Mouse (Mus musculus) hindbrain, embryonic 14.5 days (tissue): ENCODE results near the gene Derl2. TPM values are rescaled to one million over a fixed set of nuclear protein-coding genes. Genes with fewer than 3 reads are reported as not detected.

Experiments
- ATAC-seq: fragments of 200-750 bp; cut with Nextera tagmentation; 2 replicates; pipeline ENCODE4 v1.8.0; 2017; ENCODE audit warnings: moderate number of reproducible peaks, mild to moderate bottlenecking, moderate TSS enrichment, moderate library complexity; ENCODE audit not compliant: low FRiP score
- DNase-seq: peaks from one replicate; pipeline ENCODE4 v3.0.0-alpha.2; 2015; ENCODE audit warnings: low spot score
- H3K27ac ChIP-seq: fragments of 300-500 bp; sonication (generic); 2 replicates; pipeline ENCODE4 v1.5.1; 2014; ENCODE audit warnings: mild to moderate bottlenecking, moderate library complexity
- H3K27me3 ChIP-seq: fragments of 300-500 bp; sonication (generic); 2 replicates; pipeline ENCODE4 v1.6.1; 2014; ENCODE audit warnings: mild to moderate bottlenecking, low read length, mixed read lengths; ENCODE audit not compliant: control insufficient read depth, insufficient read depth
- H3K36me3 ChIP-seq: fragments of 300-500 bp; sonication (generic); replicated peaks from 2 replicates; pipeline ENCODE4 v1.6.1; 2014; ENCODE audit not compliant: control insufficient read depth, insufficient read depth
- H3K4me1 ChIP-seq: fragments of 300-500 bp; sonication (generic); replicated peaks from 2 replicates; pipeline ENCODE4 v1.6.1; 2014; ENCODE audit warnings: antibody characterized with exemption, low read length, mixed read lengths; ENCODE audit not compliant: control insufficient read depth, insufficient read depth
- H3K4me2 ChIP-seq: fragments of 300-500 bp; sonication (generic); replicated peaks from 2 replicates; pipeline ENCODE4 v1.6.1; 2014; ENCODE audit warnings: mild to moderate bottlenecking, moderate library complexity
- H3K4me3 ChIP-seq: fragments of 300-500 bp; sonication (generic); replicated peaks from 2 replicates; pipeline ENCODE4 v1.5.1; 2014; ENCODE audit warnings: mild to moderate bottlenecking, low read length
- H3K9ac ChIP-seq: fragments of 300-500 bp; sonication (generic); 2 replicates; pipeline ENCODE4 v1.6.1; 2014
- H3K9me3 ChIP-seq: fragments of 300-500 bp; sonication (generic); 2 replicates; pipeline ENCODE4 v1.6.1; 2016; ENCODE audit warnings: low read length; ENCODE audit not compliant: control insufficient read depth
- WGBS: fragments of 180-500 bp; shearing (Covaris S2); extraction: QIAGEN DNeasy Blood & Tissue Kit; methylation state at CpG from one replicate; pipeline ENCODE4 v1.1.7; 2014; 5-methylcytosine and 5-hydroxymethylcytosine counted together
- polyA plus RNA-seq: library from polyadenylated mRNA; unstranded; fragments of >200 nt; fragmentation: Nextera tagmentation; extraction: Ambion mirVana; gene quantifications from 2 replicates; pipeline ENCODE4 v1.2.1, GENCODE M21; 2014

Gene Derl2
- polyA plus RNA-seq, 1 experiment from 2014 or later = 30.2 TPM

DNA sequence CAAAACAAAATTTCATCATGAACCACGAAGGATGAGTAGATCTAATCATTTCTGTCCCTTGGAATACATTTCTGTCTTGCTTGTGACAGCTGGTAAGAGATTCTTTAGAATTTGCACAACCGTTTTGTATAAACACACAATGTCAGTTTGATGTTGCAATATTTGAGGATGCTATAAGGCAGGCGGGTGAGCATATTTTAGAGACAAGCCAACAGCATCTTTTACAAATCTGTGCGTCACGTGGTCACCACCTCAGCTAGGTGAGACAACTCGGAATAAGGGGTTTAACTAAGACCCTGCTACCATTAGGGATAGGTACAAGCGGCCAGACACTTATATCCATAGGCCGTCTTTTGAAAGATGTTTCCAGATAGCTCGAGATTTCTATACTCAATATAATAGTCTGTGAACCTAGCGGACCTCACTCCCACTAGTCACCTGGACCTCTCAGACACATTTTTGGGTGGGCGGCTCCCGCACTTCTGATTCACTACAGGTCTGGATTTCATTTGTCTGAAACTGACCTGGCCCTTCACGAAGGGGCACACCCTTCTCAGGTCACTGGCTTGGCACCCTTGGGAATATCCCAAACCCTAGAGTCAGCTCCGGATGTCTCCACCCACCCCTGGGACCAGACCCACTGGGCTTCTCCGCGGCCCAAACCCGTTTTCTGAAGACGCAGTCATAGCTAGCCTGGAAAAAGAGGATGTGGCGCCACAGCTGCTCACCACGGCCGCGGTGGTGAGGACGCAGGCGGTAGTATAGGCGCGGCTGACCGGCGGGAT lies 1.0 kb downstream of the Derl2 start:
- Histone ChIP-seq H3K9ac (peak overlapping the region; percentile 80), H3K4me1 (peaks cover 32% of the 10 kb centered on the region), H3K4me3 (peak overlapping the region; percentile 68), H3K9me3 (no peaks in the 10 kb centered on the region), H3K27ac (peak overlapping the region; percentile 76), H3K36me3 (peaks cover 12% of the 10 kb centered on the region), H3K4me2 (peak overlapping the region; percentile 68), H3K27me3 (no peaks in the 10 kb centered on the region)
- 7% methylated on average over 28 of the region's 28 CpGs for WGBS
- DNase-seq (peak; percentile 34), ATAC-seq (peak; percentile 29)

- no peak overlapping the region for H3K9ac ChIP-seq
- WGBS = 84% methylated on average over 1 of the region's 1 CpGs
- no peaks in the 10 kb centered on the region for H3K27me3 ChIP-seq
- DNase-seq (no peak), ATAC-seq (no peak)
- H3K9me3 ChIP-seq = no peaks in the 10 kb centered on the region
- H3K27ac ChIP-seq = no peak overlapping the region
- no peak overlapping the region for H3K4me3 ChIP-seq
- H3K36me3 ChIP-seq = peaks cover 21% of the 10 kb centered on the region
- peak overlapping the region; percentile 68; the same call in 1 of the 2 replicates for H3K4me2 ChIP-seq
- peaks cover 32% of the 10 kb centered on the region for H3K4me1 ChIP-seq
Measured at GRCm38 (mm10) chr11:71017051-71017450, 2.6 kb downstream of the Derl2 start.

DNA sequence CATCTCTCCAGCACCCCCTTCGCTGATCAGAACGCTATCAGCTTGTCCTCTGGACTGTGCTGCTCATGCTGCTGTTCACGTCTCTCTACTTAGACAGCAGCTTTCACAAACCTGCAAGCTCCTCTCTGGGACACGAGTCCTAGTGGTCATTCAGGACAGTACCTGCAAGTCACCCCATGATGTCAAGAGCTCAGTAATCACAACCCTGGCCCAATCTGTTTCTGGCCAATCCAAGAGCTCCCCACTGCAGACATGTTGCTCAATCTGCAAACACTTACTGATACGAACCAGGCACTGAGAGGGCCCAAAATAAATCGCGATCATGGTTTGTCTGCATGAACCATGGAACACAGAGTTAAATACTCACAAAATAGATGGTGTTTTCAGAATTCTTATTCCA lies 6.9 kb downstream of the Derl2 start:
- Histone ChIP-seq H3K4me1 (peaks cover 16% of the 10 kb centered on the region), H3K4me2 (no peak overlapping the region), H3K9me3 (no peaks in the 10 kb centered on the region), H3K9ac (no peak overlapping the region), H3K27ac (no peak overlapping the region), H3K36me3 (peaks cover 61% of the 10 kb centered on the region), H3K4me3 (no peak overlapping the region), H3K27me3 (no peaks in the 10 kb centered on the region)
- DNase-seq (no peak), ATAC-seq (no peak)
- 97% methylated on average over 7 of the region's 7 CpGs for WGBS

- ATAC-seq = no peak
- H3K9ac ChIP-seq = no peak overlapping the region
- no peak for DNase-seq
Measured at GRCm38 (mm10) chr11:71008321-71008720, 11.3 kb downstream of the Derl2 start.

GRCm38 (mm10) chr11:71007831-71008230 lies 11.8 kb downstream of the Derl2 start:
- no peak overlapping the region for H3K4me3 ChIP-seq
- DNase-seq = no peak
- H3K27me3 ChIP-seq = no peaks in the 10 kb centered on the region
- H3K36me3 ChIP-seq = peaks cover 56% of the 10 kb centered on the region
- no peak overlapping the region for H3K27ac ChIP-seq
- H3K9me3 ChIP-seq = no peaks in the 10 kb centered on the region
- no peak for ATAC-seq
- H3K4me2 ChIP-seq = no peak overlapping the region
- H3K4me1 ChIP-seq = peaks cover 10% of the 10 kb centered on the region
- no peak overlapping the region for H3K9ac ChIP-seq
- WGBS = 95% methylated on average over 7 of the region's 7 CpGs

More at GRCm38 (mm10) chr11:71008321-71008720, 11.3 kb downstream of the Derl2 start:
- peaks cover 5% of the 10 kb centered on the region for H3K4me1 ChIP-seq
- peaks cover 59% of the 10 kb centered on the region for H3K36me3 ChIP-seq
- 96% methylated on average over 3 of the region's 3 CpGs for WGBS
- H3K27me3 ChIP-seq = no peaks in the 10 kb centered on the region
- H3K4me3 ChIP-seq = no peak overlapping the region
- no peak overlapping the region for H3K4me2 ChIP-seq
- no peaks in the 10 kb centered on the region for H3K9me3 ChIP-seq
- no peak overlapping the region for H3K27ac ChIP-seq

DNA sequence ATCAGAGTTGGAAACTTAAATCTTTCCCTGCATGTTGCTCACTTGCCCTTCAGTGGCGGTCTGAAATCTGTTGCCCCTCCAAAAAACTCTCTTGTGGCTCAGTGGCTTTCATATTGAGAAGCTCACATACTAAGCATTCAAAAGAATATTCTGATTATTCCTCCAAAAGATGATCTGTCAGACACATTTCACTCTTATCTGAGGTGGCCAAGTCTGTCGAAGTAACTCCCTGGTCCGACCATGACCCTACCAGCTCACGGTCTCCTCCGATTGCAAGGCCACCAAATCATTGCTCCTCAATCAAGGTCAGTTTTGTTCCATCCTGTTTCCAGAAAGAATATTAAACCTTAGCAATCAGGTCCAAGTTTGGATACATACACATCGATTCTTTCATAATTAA lies 12.6 kb downstream of the Derl2 start:
- Histone ChIP-seq H3K27me3 (no peaks in the 10 kb centered on the region), H3K27ac (no peak overlapping the region), H3K9me3 (no peaks in the 10 kb centered on the region), H3K4me1 (peaks cover 18% of the 10 kb centered on the region), H3K36me3 (peaks cover 48% of the 10 kb centered on the region), H3K4me3 (no peak overlapping the region), H3K4me2 (no peak overlapping the region), H3K9ac (no peak overlapping the region)
- WGBS = 95% methylated on average over 6 of the region's 6 CpGs
- ATAC-seq (no peak), DNase-seq (no peak)

DNA sequence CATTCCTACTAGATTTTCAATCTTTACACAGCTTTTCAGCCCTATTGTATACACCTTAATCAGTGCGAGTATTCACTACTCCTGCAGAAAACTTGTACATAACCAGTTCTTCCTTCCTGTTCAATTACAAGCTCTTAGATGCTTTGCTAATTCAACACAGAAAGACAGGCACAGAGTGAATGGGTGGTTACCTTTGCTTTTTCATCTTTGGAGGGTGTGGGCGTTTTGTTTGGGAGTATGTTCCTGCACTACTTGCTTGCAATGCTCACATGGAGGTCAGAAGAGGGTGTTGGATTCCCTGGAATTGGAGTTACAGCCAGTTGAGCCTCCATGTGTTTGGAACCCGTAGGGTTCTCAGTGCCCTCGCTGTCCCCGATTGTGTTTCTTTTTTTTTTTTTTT lies 14.6 kb downstream of the Derl2 start:
- no peaks in the 10 kb centered on the region for H3K9me3 ChIP-seq
- peaks cover 18% of the 10 kb centered on the region for H3K4me1 ChIP-seq
- DNase-seq (no peak), ATAC-seq (no peak)
- peak overlapping the region; percentile 75 for H3K4me3 ChIP-seq
- H3K4me2 ChIP-seq = peak overlapping the region; percentile 56
- peaks cover 38% of the 10 kb centered on the region for H3K36me3 ChIP-seq
- peak overlapping the region; percentile 49 for H3K9ac ChIP-seq
- 54% methylated on average over 5 of the region's 5 CpGs for WGBS
- no peaks in the 10 kb centered on the region for H3K27me3 ChIP-seq
- H3K27ac ChIP-seq = peak overlapping the region; percentile 60; the same call in 1 of the 2 replicates

DNA sequence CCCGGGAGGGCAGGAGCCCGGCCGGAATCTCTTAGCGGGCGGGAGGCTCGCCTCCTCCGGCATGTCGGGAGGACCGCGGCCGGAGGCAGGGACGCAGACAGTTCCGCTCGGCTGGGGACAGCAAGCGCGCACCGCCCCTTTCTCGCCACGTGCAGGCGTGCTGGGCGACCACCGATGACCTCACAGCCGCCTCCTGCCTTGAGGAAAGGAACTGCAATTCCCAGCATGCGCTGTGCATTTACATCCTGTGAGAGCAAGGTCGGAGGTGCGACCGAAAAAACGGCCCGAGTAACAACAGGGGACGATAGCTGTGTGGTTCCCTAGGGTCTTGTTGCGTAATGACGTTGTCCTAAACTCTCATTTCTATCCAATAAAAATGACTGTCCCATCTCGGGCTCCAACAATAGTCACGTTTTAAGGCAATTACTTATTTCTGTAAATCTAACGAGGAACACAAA lies 15.3 kb downstream of the Derl2 start, which contains the start of gene Dhx33:
TSS of gene Dhx33 (minus strand) at position 122 of the 458 bp plus-strand sequence.
- H3K4me2 ChIP-seq = peak within 1 kb of the TSS; percentile 91
- H3K27ac ChIP-seq = peak within 1 kb of the TSS; percentile 60
- ATAC-seq (peak; percentile 99), DNase-seq (peak; percentile 98)
- H3K9ac ChIP-seq = peak within 1 kb of the TSS; percentile 72
- peak within 1 kb of the TSS; percentile 75 for H3K4me3 ChIP-seq
- WGBS = 0% methylated on average over 35 of the region's 35 CpGs
- H3K9me3 ChIP-seq = no peaks in the 10 kb centered on the region
- H3K36me3 ChIP-seq = peaks cover 38% of the 10 kb centered on the region
- H3K4me1 ChIP-seq = peaks cover 18% of the 10 kb centered on the region
- no peaks in the 10 kb centered on the region for H3K27me3 ChIP-seq

GRCm38 (mm10) chr11:71003611-71004315 lies 15.9 kb downstream of the Derl2 start:
- Histone ChIP-seq H3K4me3 (peak overlapping the region; percentile 75), H3K27me3 (no peaks in the 10 kb centered on the region), H3K27ac (peak overlapping the region; percentile 33), H3K4me1 (peaks cover 18% of the 10 kb centered on the region), H3K4me2 (peak overlapping the region; percentile 91), H3K9ac (peak overlapping the region; percentile 72), H3K9me3 (no peaks in the 10 kb centered on the region), H3K36me3 (peaks cover 39% of the 10 kb centered on the region)
- under 1% methylated on average over 46 of the region's 49 CpGs for WGBS
- peak; percentile 82 for ATAC-seq
- peak; percentile 32 for DNase-seq
